Mouse (Mus musculus) thymus, adult 2 months (tissue): Measurements from ENCODE around the gene Nckipsd. TPM values are rescaled to one million over a fixed set of nuclear protein-coding genes. Genes with fewer than 3 reads are reported as not detected.

Source experiments
- DNase-seq: peaks from one replicate; pipeline ENCODE4 v3.0.0; 2021
- H3K27ac ChIP-seq: fragments of 200-500 bp; 2 replicates; pipeline ENCODE4 v1.5.1; 2012; ENCODE audit warnings: low read length, control low read depth; ENCODE audit not compliant: control insufficient read depth, insufficient read depth
- H3K27me3 ChIP-seq: fragments of 200-500 bp; 2 replicates; pipeline ENCODE4 v1.6.1; 2012; ENCODE audit warnings: mild to moderate bottlenecking, low read length, moderate library complexity, mixed read lengths; ENCODE audit not compliant: control insufficient read depth, insufficient read depth
- H3K36me3 ChIP-seq: fragments of 200-500 bp; 2 replicates; pipeline ENCODE4 v1.6.1; 2012; ENCODE audit warnings: mild to moderate bottlenecking, low read length, moderate library complexity; ENCODE audit not compliant: control insufficient read depth, insufficient read depth
- H3K4me1 ChIP-seq: fragments of 200-500 bp; replicated peaks from 2 replicates; pipeline ENCODE4 v1.6.1; 2012; ENCODE audit warnings: low read length; ENCODE audit not compliant: control insufficient read depth, insufficient read depth
- H3K4me3 ChIP-seq: fragments of 200-500 bp; 2 replicates; pipeline ENCODE4 v1.5.1; 2012; ENCODE audit warnings: mild to moderate bottlenecking, low read length, control low read depth, moderate library complexity; ENCODE audit not compliant: control insufficient read depth, insufficient read depth
- CTCF ChIP-seq: fragments of 200-500 bp; IDR thresholded peaks from 2 replicates; pipeline ENCODE4 v1.5.1; 2012; ENCODE audit warnings: mild to moderate bottlenecking, control low read depth, low read length, moderate library complexity, borderline replicate concordance; ENCODE audit not compliant: control insufficient read depth, poor library complexity, insufficient read depth; ENCODE audit errors: extremely low read depth
- POLR2A ChIP-seq: fragments of 200-500 bp; IDR thresholded peaks from 2 replicates; pipeline ENCODE4 v1.6.1; 2012; ENCODE audit warnings: mild to moderate bottlenecking, low read length, control low read depth, moderate library complexity; ENCODE audit not compliant: control insufficient read depth, poor library complexity, insufficient read depth; ENCODE audit errors: extremely low read depth
- WGBS: fragments of 180-500 bp; shearing (Covaris S2); methylation state at CpG from one replicate; pipeline ENCODE4 v1.1.7; 2018; 5-methylcytosine and 5-hydroxymethylcytosine counted together
- polyA plus RNA-seq: library from polyadenylated mRNA; depleted of rRNA; stranded (reverse); fragments of >200 nt; gene quantifications from 2 replicates; pipeline ENCODE4 v1.2.3, GENCODE M21; 2012; rRNA removed

The Nckipsd gene
- 24.4 and 30.0 TPM in 2 replicates for polyA plus RNA-seq

DNA sequence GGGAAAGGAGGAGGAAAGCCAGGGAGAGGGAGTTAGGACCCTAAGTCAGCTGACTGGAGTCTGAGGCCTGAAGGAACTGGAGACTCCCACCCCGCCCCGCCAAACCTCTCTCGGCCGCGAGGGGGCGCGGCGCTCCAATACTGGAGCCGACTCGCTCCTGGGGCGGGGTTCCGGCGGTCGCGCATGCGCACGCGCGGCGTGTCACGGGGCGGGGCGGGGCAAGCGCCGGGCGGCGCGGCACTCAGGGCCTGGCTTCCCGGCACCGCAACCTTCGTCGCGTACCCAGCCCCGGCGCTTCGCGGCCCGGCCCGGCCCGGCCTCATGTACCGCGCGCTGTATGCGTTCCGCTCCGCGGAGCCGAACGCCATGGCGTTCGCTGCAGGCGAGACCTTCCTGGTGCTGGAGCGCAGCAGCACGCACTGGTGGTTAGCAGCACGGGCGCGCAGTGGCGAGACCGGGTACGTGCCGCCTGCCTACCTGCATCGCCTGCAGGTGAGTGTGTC is at the start of gene Nckipsd:
TSS of gene Nckipsd (plus strand) at position 206 of the 503 bp plus-strand sequence.
- WGBS: under 1% methylated on average over 62 of the region's 62 CpGs
- Histone ChIP-seq H3K27me3 (no peaks in the 10 kb centered on the region), H3K27ac (no peak within 1 kb of the TSS), H3K4me3 (peak within 1 kb of the TSS; percentile 73), H3K36me3 (peaks cover 33% of the 10 kb centered on the region), H3K4me1 (peaks cover 12% of the 10 kb centered on the region)
- DNase-seq: peak; percentile 95
- TF ChIP-seq POLR2A: peak; percentile 45
- TF ChIP-seq CTCF: peak; percentile 96

DNA sequence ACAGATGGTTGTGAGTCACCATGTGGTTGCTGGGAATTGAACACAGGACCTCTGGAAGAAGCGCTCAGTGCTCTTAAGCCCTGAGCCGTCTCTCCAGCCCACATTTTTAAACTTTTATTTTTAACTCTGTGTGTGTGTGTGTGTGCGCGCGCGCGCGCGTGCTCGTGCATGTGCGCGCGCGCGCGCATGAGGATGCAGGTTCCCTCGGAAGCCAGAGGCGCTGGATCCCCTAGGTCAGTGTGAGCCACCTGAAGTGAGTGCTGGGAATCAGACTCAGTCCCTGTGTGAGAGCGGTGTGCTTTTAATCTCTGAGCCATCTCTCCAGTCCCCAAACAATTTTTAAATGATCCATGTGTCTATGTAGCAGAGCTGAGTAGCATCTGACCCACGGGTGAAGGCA is 49.0 kb upstream of the Nckipsd start:
- Histone ChIP-seq H3K4me1 (no peaks in the 10 kb centered on the region), H3K4me3 (no peak overlapping the region), H3K27me3 (no peaks in the 10 kb centered on the region), H3K36me3 (no peaks in the 10 kb centered on the region), H3K27ac (no peak overlapping the region)
- no peak for DNase-seq
- no peak for TF ChIP-seq CTCF
- no peak for TF ChIP-seq POLR2A
- WGBS: 99% methylated on average over 20 of the region's 20 CpGs

DNA sequence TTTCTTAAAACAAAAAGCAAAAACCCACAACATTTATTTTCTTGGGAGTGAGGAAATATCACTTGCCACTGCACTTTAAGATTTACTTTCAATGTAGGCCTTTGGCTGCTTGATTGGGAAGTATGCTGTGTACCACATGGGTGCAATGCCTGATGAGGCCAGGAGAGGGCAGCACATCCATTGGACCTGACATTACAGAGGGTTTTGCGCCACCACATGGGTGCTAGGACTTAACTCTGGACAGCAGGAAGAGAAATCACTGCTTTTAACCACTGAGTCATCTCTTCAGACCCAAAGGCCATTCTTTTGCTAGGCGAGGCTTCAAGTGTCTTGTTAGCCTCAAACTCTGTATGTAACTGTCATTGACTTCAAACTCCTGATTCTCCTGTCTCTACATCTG is 48.4 kb upstream of the Nckipsd start:
- no peak overlapping the region for H3K27ac ChIP-seq
- no peak overlapping the region for H3K4me3 ChIP-seq
- 91% methylated on average over 2 of the region's 2 CpGs for WGBS
- DNase-seq: peak; percentile 64
- TF ChIP-seq CTCF (peak; percentile 44; the same call in 1 of the 2 replicates), POLR2A (no peak)
- no peaks in the 10 kb centered on the region for H3K4me1 ChIP-seq
- H3K36me3 ChIP-seq: no peaks in the 10 kb centered on the region
- H3K27me3 ChIP-seq: no peaks in the 10 kb centered on the region

DNA sequence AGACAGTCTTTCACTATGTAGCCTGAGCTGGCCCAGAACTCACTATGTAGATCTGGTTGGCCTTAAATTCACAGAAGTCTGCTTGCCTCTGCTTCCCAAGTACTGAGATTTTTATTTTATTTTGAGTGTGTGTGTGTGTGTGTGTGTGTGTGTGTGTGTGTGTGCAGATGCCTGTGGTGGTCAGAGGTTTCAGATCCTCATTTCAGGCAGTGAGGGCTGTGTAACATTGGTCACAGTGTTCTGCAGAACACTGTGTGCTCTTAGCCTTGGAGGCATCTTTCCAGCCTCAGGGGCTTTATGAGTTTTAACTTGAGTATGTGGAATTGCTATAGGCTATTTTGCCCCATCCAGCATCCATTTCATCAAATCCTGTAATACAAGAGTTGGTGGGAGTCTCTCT is 46.6 kb upstream of the Nckipsd start:
- no peaks in the 10 kb centered on the region for H3K36me3 ChIP-seq
- no peak for TF ChIP-seq POLR2A
- no peak for TF ChIP-seq CTCF

DNA sequence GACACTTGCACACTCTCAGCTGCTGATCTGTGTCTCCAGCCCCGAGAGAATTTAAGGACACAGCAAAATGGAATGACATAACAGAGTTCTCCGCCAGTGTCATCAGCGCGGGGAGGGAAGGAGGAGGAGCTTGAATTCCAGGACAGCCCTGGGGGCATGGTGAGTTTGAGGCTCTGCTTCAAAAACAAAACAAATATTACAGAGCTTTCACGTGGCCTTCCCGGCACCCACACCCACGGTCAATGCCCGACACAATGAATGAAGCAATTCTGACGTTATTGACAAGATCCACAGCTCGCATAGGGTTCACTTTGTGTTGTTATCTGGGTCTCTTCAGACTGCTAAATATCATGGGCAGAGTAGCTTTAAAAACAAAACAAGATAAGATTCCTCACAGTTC is 43.2 kb upstream of the Nckipsd start:
- WGBS: 78% methylated on average over 10 of the region's 10 CpGs
- TF ChIP-seq CTCF (no peak), POLR2A (no peak)
- no peak for DNase-seq
- Histone ChIP-seq H3K27me3 (no peaks in the 10 kb centered on the region), H3K36me3 (no peaks in the 10 kb centered on the region), H3K4me1 (no peaks in the 10 kb centered on the region), H3K27ac (no peak overlapping the region), H3K4me3 (no peak overlapping the region)

More for the DNA sequence above, 46.6 kb upstream of the Nckipsd start:
- no peak overlapping the region for H3K27ac ChIP-seq
- no peak overlapping the region for H3K4me3 ChIP-seq
- DNase-seq: no peak
- no peaks in the 10 kb centered on the region for H3K4me1 ChIP-seq
- no peaks in the 10 kb centered on the region for H3K27me3 ChIP-seq

DNA sequence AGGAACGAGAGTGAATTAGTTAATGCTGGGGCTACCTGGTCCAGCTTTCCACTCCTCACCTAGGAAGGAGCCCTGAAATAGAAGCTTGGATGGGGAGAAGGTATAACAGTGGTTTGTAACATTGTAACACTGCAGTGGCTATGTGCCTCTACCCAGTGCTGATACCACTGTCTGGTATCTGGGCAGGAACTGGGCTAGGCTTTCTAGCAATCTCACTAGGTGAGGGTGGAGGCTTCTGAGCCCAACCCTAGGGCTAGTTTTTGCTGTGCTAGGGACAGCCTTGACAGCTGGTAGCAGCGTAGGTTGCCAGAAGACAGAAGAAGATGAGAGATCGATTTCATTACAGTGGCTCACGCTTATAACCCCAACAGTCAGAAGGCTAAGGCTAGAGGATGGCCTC is 31.6 kb upstream of the Nckipsd start:
- no peak overlapping the region for H3K4me3 ChIP-seq
- WGBS: 93% methylated on average over 4 of the region's 4 CpGs
- no peaks in the 10 kb centered on the region for H3K27me3 ChIP-seq
- no peak for DNase-seq
- TF ChIP-seq CTCF (no peak), POLR2A (no peak)
- H3K27ac ChIP-seq: no peak overlapping the region
- H3K4me1 ChIP-seq: no peaks in the 10 kb centered on the region
- no peaks in the 10 kb centered on the region for H3K36me3 ChIP-seq

DNA sequence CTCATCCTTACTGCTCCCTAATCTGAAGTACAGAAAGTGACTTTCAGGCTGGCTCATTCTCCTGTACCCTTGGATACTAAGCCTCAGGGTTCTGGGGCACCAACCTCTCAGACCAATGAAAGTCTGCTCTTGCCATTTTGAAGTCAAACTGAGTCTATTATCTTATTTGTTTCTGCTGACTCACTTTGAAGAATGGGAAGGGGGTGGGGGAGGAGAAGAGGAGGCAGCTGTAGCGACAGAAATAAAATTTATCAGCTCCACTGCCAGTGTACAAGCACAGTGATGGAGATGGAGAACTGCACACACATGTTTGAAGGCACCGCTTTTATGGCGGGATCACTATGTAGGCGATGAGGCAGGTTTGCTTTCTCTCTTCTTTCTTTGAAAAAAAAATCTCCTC is 30.9 kb upstream of the Nckipsd start:
- no peak overlapping the region for H3K4me3 ChIP-seq
- no peaks in the 10 kb centered on the region for H3K27me3 ChIP-seq
- 87% methylated on average over 4 of the region's 4 CpGs for WGBS
- H3K27ac ChIP-seq: no peak overlapping the region
- no peaks in the 10 kb centered on the region for H3K4me1 ChIP-seq
- TF ChIP-seq POLR2A (no peak), CTCF (no peak)
- DNase-seq: no peak
- H3K36me3 ChIP-seq: no peaks in the 10 kb centered on the region
